In the genomic region with DNA sequence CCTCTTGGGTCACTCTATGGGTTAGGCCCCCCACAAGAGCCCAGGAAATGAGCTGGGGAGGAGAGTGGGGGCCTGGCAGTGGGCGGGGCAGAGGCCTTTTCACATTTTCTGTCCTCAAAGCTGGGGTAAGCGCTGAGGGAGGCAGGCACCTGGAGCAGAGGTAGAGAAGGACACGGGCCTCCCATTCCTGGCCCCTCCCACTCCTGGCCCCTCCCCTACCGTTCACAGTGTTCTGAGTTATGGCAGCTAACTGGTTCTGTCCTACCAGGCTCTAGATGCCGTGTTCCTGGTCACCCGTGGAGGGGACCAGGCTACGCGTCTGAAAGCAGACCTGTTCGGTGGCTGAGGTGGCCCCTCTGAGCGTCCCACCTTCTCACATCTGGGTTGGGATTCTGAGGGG, we compare ENCODE assay signal across 14 mouse cellular contexts. TPM values are rescaled to one million over a fixed set of nuclear protein-coding genes. Genes with fewer than 3 reads are reported as not detected.
DNase-seq lines count a peak whose midpoint lies in the region; ATAC-seq lines count a peak whose summit lies in the region.
"Had no signal": no experiment of that assay in that cellular context is flagged by ENCODE, and none has a peak within 500 bp of the region (broad histone marks: within the 10 kb centered on the region; RNA-seq: fewer than 3 reads in every experiment).

No protein-coding gene starts in this region.

- no peak overlapping the region for H3K4me3 ChIP-seq in kidney, embryonic 14.5 days (ENCODE audit: low read length)
- no peak overlapping the region for H3K4me3 ChIP-seq in embryonic facial prominence, embryonic 12.5 days
- H3K4me3 ChIP-seq: neural tube, embryonic 12.5 days had no signal

- H3K27ac ChIP-seq in kidney, embryonic 14.5 days (ENCODE audit: low read depth, low read length): no peak overlapping the region
- H3K27ac ChIP-seq in embryonic facial prominence, embryonic 12.5 days: 0 out of 2 replicates have a peak overlapping the region, but pooled peaks have one; percentile 73
- H3K27ac ChIP-seq: neural tube, embryonic 12.5 days had no signal

- peak; percentile 21 for ATAC-seq in kidney, embryonic 14.5 days (ENCODE audit: low FRiP score, low TSS enrichment)
- ATAC-seq in embryonic facial prominence, embryonic 12.5 days (ENCODE audit: insufficient number of reproducible peaks, insufficient read depth, low FRiP score, low TSS enrichment): no peak
- ATAC-seq: CD4-positive, CD25-positive, alpha-beta regulatory T cell, adult 4 months; inflammation-experienced regulatory T-cells, adult 6 months had no signal

- H3K27me3 ChIP-seq in kidney, embryonic 14.5 days (ENCODE audit: control insufficient read depth, insufficient read depth, low read length): peaks cover 7% of the 10 kb centered on the region
- no peaks in the 10 kb centered on the region for H3K27me3 ChIP-seq in embryonic facial prominence, embryonic 12.5 days

- no peaks in the 10 kb centered on the region for H3K9me3 ChIP-seq in kidney, embryonic 14.5 days (ENCODE audit: control insufficient read depth, low read length)
- no peaks in the 10 kb centered on the region for H3K9me3 ChIP-seq in embryonic facial prominence, embryonic 12.5 days
- H3K9me3 ChIP-seq: neural tube, embryonic 12.5 days had no signal

- H3K4me1 ChIP-seq in kidney, embryonic 14.5 days (ENCODE audit: control insufficient read depth, insufficient read depth, low read length): peaks cover 29% of the 10 kb centered on the region; the same call in 1 of the 2 replicates
- peaks cover 42% of the 10 kb centered on the region for H3K4me1 ChIP-seq in embryonic facial prominence, embryonic 12.5 days

- 43% methylated on average over 10 of the region's 10 CpGs for WGBS in kidney, embryonic 14.5 days
- 48% methylated on average over 10 of the region's 10 CpGs for WGBS in embryonic facial prominence, embryonic 12.5 days

- peaks cover 31% of the 10 kb centered on the region; the same call in 1 of the 2 replicates for H3K36me3 ChIP-seq in kidney, embryonic 14.5 days (ENCODE audit: control insufficient read depth, insufficient read depth, low read length)
- peaks cover 55% of the 10 kb centered on the region for H3K36me3 ChIP-seq in embryonic facial prominence, embryonic 12.5 days

- DNase-seq in kidney, postnatal 10 days: no peak
- peak; percentile 32 for DNase-seq in thymus, postnatal 4 days
- DNase-seq in thymus, adult 18-20 months: no peak
- DNase-seq in urinary bladder, postnatal 10 days (ENCODE audit: low spot score): no peak
- DNase-seq in neural tube, embryonic 10.5 days (ENCODE audit: extremely low spot score, low spot score): no peak
- DNase-seq: cerebellum, postnatal 14 days; heart, postnatal 10 days; lung, adult 18-20 months; right cerebral cortex, postnatal 25 days had no signal

- H3K9ac ChIP-seq in kidney, embryonic 14.5 days (ENCODE audit: low read depth, low read length): no peak overlapping the region
- H3K9ac ChIP-seq in embryonic facial prominence, embryonic 12.5 days: no peak overlapping the region
- H3K9ac ChIP-seq: neural tube, embryonic 12.5 days had no signal

- no peak overlapping the region for H3K4me2 ChIP-seq in kidney, embryonic 14.5 days (replicated peaks; ENCODE audit: low read depth, low read length)
- H3K4me2 ChIP-seq in embryonic facial prominence, embryonic 12.5 days (replicated peaks): no peak overlapping the region
- H3K4me2 ChIP-seq: neural tube, embryonic 12.5 days had no signal

RNA-seq across cellular contexts. Expression of gene Mdfi, which starts 19.0 kb away (rescaled TPM):
- 15.7 and 26.1 TPM in 2 replicates for polyA plus RNA-seq in kidney, embryonic 14.5 days (2014; fragmentation: Nextera tagmentation; extraction: Ambion mirVana)
- polyA plus RNA-seq in embryonic facial prominence, embryonic 12.5 days (2016; fragmentation: Nextera tagmentation; extraction: Ambion mirVana): 35.6 and 49.2 TPM in 2 replicates
- polyA plus RNA-seq: CD4-positive, CD25-positive, alpha-beta regulatory T cell, adult 4 months; inflammation-experienced regulatory T-cells, adult 6 months had no signal
